Mouse (Mus musculus) neural tube, embryonic 14.5 days (tissue): ENCODE data around the gene Fam118a. TPM values are rescaled to one million over a fixed set of nuclear protein-coding genes. Genes with fewer than 3 reads are reported as not detected.

Source experiments
- ATAC-seq: fragments of 200-750 bp; cut with Nextera tagmentation; 2 replicates; pipeline ENCODE4 v1.8.0; 2017; ENCODE audit warnings: low read depth, mild to moderate bottlenecking, moderate TSS enrichment, moderate library complexity
- H3K27ac ChIP-seq: fragments of 300-500 bp; sonication (generic); 2 replicates; pipeline ENCODE4 v1.5.1; 2014; ENCODE audit warnings: low read depth, mild to moderate bottlenecking, control low read depth, low read length, moderate library complexity, mixed read lengths
- H3K27me3 ChIP-seq: fragments of 300-500 bp; sonication (generic); 2 replicates; pipeline ENCODE4 v1.6.1; 2014; ENCODE audit warnings: low read length; ENCODE audit not compliant: control insufficient read depth, insufficient read depth
- H3K36me3 ChIP-seq: fragments of 300-500 bp; sonication (generic); 2 replicates; pipeline ENCODE4 v1.6.1; 2014; ENCODE audit warnings: low read length, mixed read lengths; ENCODE audit not compliant: control insufficient read depth, insufficient read depth
- H3K4me1 ChIP-seq: fragments of 300-500 bp; sonication (generic); 2 replicates; pipeline ENCODE4 v1.6.1; 2014; ENCODE audit warnings: low read length; ENCODE audit not compliant: control insufficient read depth, insufficient read depth
- H3K4me2 ChIP-seq: fragments of 300-500 bp; sonication (generic); 2 replicates; pipeline ENCODE4 v1.6.1; 2014; ENCODE audit warnings: mild to moderate bottlenecking, low read depth, low read length, control low read depth
- H3K4me3 ChIP-seq: fragments of 300-500 bp; sonication (generic); 2 replicates; pipeline ENCODE4 v1.5.1; 2014; ENCODE audit warnings: low read depth, low read length, control low read depth, mixed read lengths
- H3K9ac ChIP-seq: fragments of 300-500 bp; sonication (generic); replicated peaks from 2 replicates; pipeline ENCODE4 v1.6.1; 2014; ENCODE audit warnings: low read depth, mild to moderate bottlenecking, control low read depth, low read length, mixed read lengths
- H3K9me3 ChIP-seq: fragments of 300-500 bp; sonication (generic); 2 replicates; pipeline ENCODE4 v1.6.1; 2016; ENCODE audit warnings: low read length; ENCODE audit not compliant: control insufficient read depth
- WGBS: fragments of 180-500 bp; shearing (Covaris S2); extraction: QIAGEN DNeasy Blood & Tissue Kit; methylation state at CpG from one replicate; pipeline ENCODE4 v1.1.7; 2014; 5-methylcytosine and 5-hydroxymethylcytosine counted together
- polyA plus RNA-seq: library from polyadenylated mRNA; unstranded; fragments of >200 nt; fragmentation: Nextera tagmentation; extraction: Ambion mirVana; gene quantifications from 2 replicates; pipeline ENCODE4 v1.2.1, GENCODE M21; 2014

Fam118a gene
- polyA plus RNA-seq, 1 experiment from 2014 or later, result 27.3 TPM

GRCm38 (mm10) chr15:84989098-84989497, 39.6 kb upstream of the Fam118a start:
- no peaks in the 10 kb centered on the region for H3K36me3 ChIP-seq
- H3K4me2 ChIP-seq, result no peak overlapping the region
- no peak overlapping the region for H3K4me3 ChIP-seq
- no peak overlapping the region for H3K27ac ChIP-seq
- no peaks in the 10 kb centered on the region for H3K27me3 ChIP-seq
- no peaks in the 10 kb centered on the region for H3K9me3 ChIP-seq
- no peak overlapping the region for H3K9ac ChIP-seq
- ATAC-seq, result no peak
- WGBS, result 77% methylated on average over 3 of the region's 3 CpGs
- H3K4me1 ChIP-seq, result peaks cover 19% of the 10 kb centered on the region

- 50% methylated on average over 7 of the region's 7 CpGs for WGBS
- no peaks in the 10 kb centered on the region for H3K36me3 ChIP-seq
- no peak overlapping the region for H3K4me3 ChIP-seq
- no peak overlapping the region for H3K27ac ChIP-seq
- H3K27me3 ChIP-seq, result no peaks in the 10 kb centered on the region
- no peaks in the 10 kb centered on the region for H3K9me3 ChIP-seq
- no peak overlapping the region for H3K4me2 ChIP-seq
- H3K9ac ChIP-seq, result no peak overlapping the region
- no peak for ATAC-seq
- peaks cover 19% of the 10 kb centered on the region for H3K4me1 ChIP-seq
Measured at GRCm38 (mm10) chr15:84989771-84990170, 39.0 kb upstream of the Fam118a start.

- Histone ChIP-seq H3K4me3 (no peak overlapping the region), H3K4me1 (no peaks in the 10 kb centered on the region), H3K4me2 (no peak overlapping the region), H3K27ac (no peak overlapping the region), H3K9ac (no peak overlapping the region), H3K36me3 (no peaks in the 10 kb centered on the region), H3K9me3 (no peaks in the 10 kb centered on the region), H3K27me3 (no peaks in the 10 kb centered on the region)
- no peak for ATAC-seq
- WGBS, result 47% methylated on average over 6 of the region's 6 CpGs
Measured at GRCm38 (mm10) chr15:84994498-84994897, 34.2 kb upstream of the Fam118a start.

- WGBS, result 51% methylated on average over 6 of the region's 6 CpGs
Measured at GRCm38 (mm10) chr15:84995041-84995440, 33.7 kb upstream of the Fam118a start.

GRCm38 (mm10) chr15:84995967-84996366, 32.8 kb upstream of the Fam118a start:
- ATAC-seq, result no peak
- Histone ChIP-seq H3K4me2 (no peak overlapping the region), H3K9ac (no peak overlapping the region), H3K4me3 (no peak overlapping the region), H3K27ac (no peak overlapping the region), H3K4me1 (no peaks in the 10 kb centered on the region), H3K9me3 (no peaks in the 10 kb centered on the region), H3K36me3 (no peaks in the 10 kb centered on the region), H3K27me3 (no peaks in the 10 kb centered on the region)
- 0% methylated on average over 1 of the region's 1 CpGs for WGBS

More at GRCm38 (mm10) chr15:84995041-84995440, 33.7 kb upstream of the Fam118a start:
- Histone ChIP-seq H3K9ac (no peak overlapping the region), H3K9me3 (no peaks in the 10 kb centered on the region), H3K36me3 (no peaks in the 10 kb centered on the region), H3K27ac (no peak overlapping the region), H3K4me3 (no peak overlapping the region), H3K4me1 (no peaks in the 10 kb centered on the region), H3K4me2 (no peak overlapping the region), H3K27me3 (no peaks in the 10 kb centered on the region)
- ATAC-seq, result no peak

GRCm38 (mm10) chr15:84997768-84998454, 30.8 kb upstream of the Fam118a start:
- no peaks in the 10 kb centered on the region for H3K36me3 ChIP-seq
- H3K4me3 ChIP-seq, result no peak overlapping the region
- H3K27ac ChIP-seq, result no peak overlapping the region
- 72% methylated on average over 14 of the region's 14 CpGs for WGBS
- no peak for ATAC-seq
- no peak overlapping the region for H3K9ac ChIP-seq
- H3K4me2 ChIP-seq, result no peak overlapping the region
- H3K9me3 ChIP-seq, result no peaks in the 10 kb centered on the region
- H3K27me3 ChIP-seq, result no peaks in the 10 kb centered on the region
- H3K4me1 ChIP-seq, result no peaks in the 10 kb centered on the region

- Histone ChIP-seq H3K9ac (no peak overlapping the region), H3K27me3 (no peaks in the 10 kb centered on the region), H3K36me3 (no peaks in the 10 kb centered on the region), H3K27ac (no peak overlapping the region), H3K4me3 (no peak overlapping the region), H3K9me3 (no peaks in the 10 kb centered on the region), H3K4me1 (no peaks in the 10 kb centered on the region), H3K4me2 (no peak overlapping the region)
- 63% methylated on average over 7 of the region's 7 CpGs for WGBS
- no peak for ATAC-seq
Measured at GRCm38 (mm10) chr15:84999911-85000310, 28.8 kb upstream of the Fam118a start.

- Histone ChIP-seq H3K9ac (no peak overlapping the region), H3K4me2 (no peak overlapping the region), H3K4me3 (no peak overlapping the region), H3K36me3 (no peaks in the 10 kb centered on the region), H3K27ac (no peak overlapping the region), H3K4me1 (no peaks in the 10 kb centered on the region), H3K9me3 (no peaks in the 10 kb centered on the region), H3K27me3 (no peaks in the 10 kb centered on the region)
- WGBS, result 21% methylated on average over 29 of the region's 29 CpGs
- ATAC-seq, result peak; percentile 68; the same call in 1 of the 2 replicates
Measured at GRCm38 (mm10) chr15:85000984-85001982, 27.5 kb upstream of the Fam118a start.

GRCm38 (mm10) chr15:85009666-85010065, 19.1 kb upstream of the Fam118a start:
- no peak overlapping the region for H3K27ac ChIP-seq
- H3K27me3 ChIP-seq, result no peaks in the 10 kb centered on the region
- H3K4me2 ChIP-seq, result no peak overlapping the region
- no peak for ATAC-seq
- H3K36me3 ChIP-seq, result no peaks in the 10 kb centered on the region
- H3K4me1 ChIP-seq, result no peaks in the 10 kb centered on the region
- WGBS, result 88% methylated on average over 8 of the region's 8 CpGs
- no peak overlapping the region for H3K9ac ChIP-seq
- no peaks in the 10 kb centered on the region for H3K9me3 ChIP-seq
- H3K4me3 ChIP-seq, result no peak overlapping the region
